Mouse (Mus musculus): ENCODE measurements around the gene Twist1.

Twist1 gene

DNA sequence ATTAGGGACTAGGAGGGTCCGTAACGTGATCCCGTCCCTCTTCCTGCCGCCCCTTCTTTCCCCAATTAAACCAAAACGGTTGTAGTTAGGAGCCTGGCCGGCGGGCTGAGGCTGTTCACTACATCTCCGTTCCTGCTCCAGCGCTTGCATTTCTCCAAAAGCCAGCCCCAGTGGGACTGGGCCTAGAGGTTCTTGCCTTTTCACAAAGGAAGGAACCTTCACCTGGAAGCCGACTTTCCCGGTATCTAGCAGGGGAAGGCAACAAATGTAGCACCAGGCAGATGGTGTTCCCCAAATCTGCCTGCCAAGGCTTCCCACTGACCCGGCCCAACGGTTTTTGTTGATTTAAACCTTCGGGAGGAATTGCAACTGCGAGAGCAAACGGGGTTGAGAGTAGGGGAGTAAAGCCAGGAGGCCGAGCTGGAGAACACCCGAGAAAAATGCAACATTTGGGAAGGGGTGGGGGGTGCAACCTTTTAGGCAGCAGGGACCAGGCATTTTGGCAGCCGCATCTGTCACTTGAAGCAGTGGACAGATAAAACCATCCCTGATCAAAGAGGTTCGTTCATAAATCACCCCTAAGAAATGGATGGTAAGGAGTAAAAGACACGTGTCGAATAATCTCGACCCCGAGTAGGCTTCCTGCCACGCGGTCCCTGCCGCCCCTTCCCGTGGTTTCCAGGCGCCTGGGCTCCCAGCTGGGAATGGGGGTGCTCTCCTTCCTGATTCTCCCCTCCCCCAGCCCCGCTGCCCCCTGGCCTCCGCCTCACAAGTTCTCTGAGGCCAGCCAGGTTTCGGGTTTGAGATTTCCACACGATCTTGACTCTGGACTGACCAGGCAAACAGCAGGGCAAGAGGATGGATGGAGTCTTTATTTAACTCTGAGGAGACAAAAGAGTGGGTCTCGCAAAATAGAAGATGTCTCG is 9.3 kb downstream of the Twist1 start:
- no peak for DNase-seq (ENCODE audit: low spot score in 2 of 2)

DNA sequence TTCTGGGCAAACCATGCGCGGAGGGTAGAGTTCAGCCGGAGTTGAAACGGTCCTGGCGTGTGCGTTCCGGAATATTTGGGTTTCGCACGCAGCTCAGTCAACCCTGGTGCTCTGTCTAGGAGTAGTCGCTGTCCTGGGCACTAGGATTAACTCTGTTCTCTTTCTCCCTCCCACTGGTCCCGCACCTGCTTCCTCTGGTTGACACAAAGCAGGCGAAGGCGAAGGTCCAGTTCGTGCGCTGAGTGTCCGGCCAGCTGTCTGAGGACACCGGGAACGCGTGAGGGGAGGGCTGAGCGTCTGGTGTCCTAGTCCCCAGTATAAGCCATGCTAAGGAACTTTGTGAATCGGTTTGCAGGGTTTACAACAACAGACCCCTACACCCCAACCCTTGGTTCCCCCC is 10.0 kb downstream of the Twist1 start:
- no peak for DNase-seq (ENCODE audit: low spot score in 2 of 2)

- no peak for DNase-seq (ENCODE audit: low spot score in 2 of 2)
Observed at GRCm38 (mm10) chr12:33968041-33968897, 10.8 kb downstream of the Twist1 start.

- no peak for DNase-seq (ENCODE audit: low spot score in 2 of 2)
Observed at GRCm38 (mm10) chr12:33968898-33969178, 11.4 kb downstream of the Twist1 start.

DNA sequence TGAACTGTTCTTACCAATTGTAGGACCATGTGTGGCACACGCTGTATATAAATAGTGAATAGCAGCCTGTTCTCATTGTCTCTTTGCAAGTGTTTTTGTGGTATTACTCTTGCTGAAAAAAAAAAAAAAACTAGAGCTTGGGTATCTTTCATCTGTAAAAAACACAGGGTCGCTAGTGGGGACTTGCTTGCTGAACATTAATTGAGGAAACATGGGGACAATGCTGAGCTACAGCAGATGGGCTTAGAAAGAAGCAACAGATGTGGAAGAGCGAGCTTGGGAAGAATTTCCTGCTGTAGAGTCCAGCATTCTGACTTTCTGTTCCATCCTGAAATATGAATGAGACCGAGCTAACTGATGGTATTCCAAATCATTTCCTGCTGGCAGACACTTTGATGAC is 22.7 kb downstream of the Twist1 start:
- no peak for DNase-seq (ENCODE audit: low spot score in 2 of 2)

DNA sequence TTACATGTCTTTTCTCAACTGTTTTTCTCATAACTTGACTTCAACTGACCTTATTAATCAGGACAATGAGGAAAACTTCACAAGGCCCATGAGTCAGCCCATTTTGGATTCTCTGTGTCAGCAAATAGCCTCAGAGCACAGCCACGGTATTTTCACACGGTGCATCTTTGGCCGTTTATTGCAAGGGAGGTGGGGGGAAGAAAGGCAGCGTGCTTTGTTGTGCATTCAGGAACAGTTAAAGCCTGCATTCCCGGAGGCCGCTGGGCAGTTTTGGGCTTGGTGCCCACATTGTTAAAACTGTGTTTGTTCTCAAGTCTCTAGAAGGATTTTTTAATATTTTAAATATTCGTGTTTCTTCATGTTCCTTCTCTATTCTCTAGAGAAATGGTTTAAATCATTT is 24.0 kb downstream of the Twist1 start:
- DNase-seq (ENCODE audit: low spot score in 2 of 2) = no peak

GRCm38 (mm10) chr12:33993127-33993526 is 35.7 kb downstream of the Twist1 start:
- DNase-seq (ENCODE audit: low spot score in 2 of 2) = no peak
